Mouse (Mus musculus): Measurements from ENCODE around the gene Scn5a. TPM values are rescaled to one million over a fixed set of nuclear protein-coding genes. Genes with fewer than 3 reads are reported as not detected.

Gene Scn5a
- polyA plus RNA-seq, 1 experiment = 0.41 TPM

DNA sequence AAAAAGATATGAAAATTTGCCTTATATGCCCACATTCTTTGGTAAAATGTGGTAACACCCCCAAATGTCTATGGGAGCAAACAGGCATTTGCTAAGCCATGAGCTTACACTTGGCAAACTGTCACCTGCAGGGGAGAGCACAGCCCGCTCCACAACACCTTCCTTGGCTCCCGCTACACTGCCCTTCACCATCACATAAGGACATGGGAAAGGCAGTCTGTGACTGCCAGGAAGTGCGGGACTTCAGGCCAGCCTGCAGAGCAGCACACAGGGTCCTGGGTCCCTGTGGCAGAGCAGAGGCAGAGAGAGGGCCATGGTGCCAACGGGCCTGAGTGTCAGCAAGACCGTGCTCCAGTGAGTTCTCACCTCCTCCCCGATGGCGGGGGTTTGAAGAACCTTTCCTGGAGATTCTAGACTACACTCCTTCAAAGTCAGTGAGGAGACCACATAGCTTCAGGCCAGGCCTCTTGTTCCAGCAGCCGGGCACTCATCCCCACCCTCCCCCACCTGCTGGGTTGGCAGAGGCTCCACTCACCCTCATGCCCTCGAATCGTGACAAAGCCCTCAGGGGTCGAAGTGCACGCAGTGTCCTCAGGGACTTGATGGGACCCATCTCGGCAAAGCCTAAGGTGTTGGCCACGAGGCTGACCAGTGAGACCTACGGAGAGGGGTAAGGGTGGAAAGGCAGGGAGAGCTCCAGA, 81.1 kb downstream of the Scn5a start:
- no peaks in the 10 kb centered on the region for H3K4me1 ChIP-seq (ENCODE audit: control insufficient read depth, insufficient read depth, insufficient read length, low read length)
- WGBS = 82% methylated on average over 15 of the region's 15 CpGs

GRCm38 (mm10) chr9:119496960-119497359, 81.9 kb downstream of the Scn5a start:
- H3K36me3 ChIP-seq (ENCODE audit: control insufficient read depth, insufficient read depth, low read length) = no peaks in the 10 kb centered on the region
- TF ChIP-seq POLR2A (IDR thresholded peaks at IDR 0.05; ENCODE audit: low read depth, low read length) (no peak), CTCF (IDR thresholded peaks at IDR 0.05; ENCODE audit: extremely low read depth, insufficient read length, insufficient replicate concordance, low read depth, low read length) (no peak)
- no peaks in the 10 kb centered on the region for H3K27me3 ChIP-seq (ENCODE audit: control insufficient read depth, insufficient read depth, low read length)
- 64% methylated on average over 5 of the region's 5 CpGs for WGBS
- H3K4me3 ChIP-seq (ENCODE audit: low read depth, low read length) = no peak overlapping the region
- no peaks in the 10 kb centered on the region for H3K4me1 ChIP-seq (ENCODE audit: control insufficient read depth, insufficient read depth, insufficient read length, low read length)
- no peak overlapping the region for H3K27ac ChIP-seq (ENCODE audit: insufficient read depth, low read depth, low read length)

More for the DNA sequence above, 81.1 kb downstream of the Scn5a start:
- no peak for TF ChIP-seq CTCF (IDR thresholded peaks at IDR 0.05; ENCODE audit: extremely low read depth, insufficient read length, insufficient replicate concordance, low read depth, low read length)
- TF ChIP-seq POLR2A (IDR thresholded peaks at IDR 0.05; ENCODE audit: low read depth, low read length) = no peak
- Histone ChIP-seq H3K27me3 (ENCODE audit: control insufficient read depth, insufficient read depth, low read length) (no peaks in the 10 kb centered on the region), H3K36me3 (ENCODE audit: control insufficient read depth, insufficient read depth, low read length) (no peaks in the 10 kb centered on the region), H3K4me3 (ENCODE audit: low read depth, low read length) (no peak overlapping the region), H3K27ac (ENCODE audit: insufficient read depth, low read depth, low read length) (no peak overlapping the region)

- TF ChIP-seq POLR2A (IDR thresholded peaks at IDR 0.05; ENCODE audit: low read depth, low read length) (no peak), CTCF (IDR thresholded peaks at IDR 0.05; ENCODE audit: extremely low read depth, insufficient read length, insufficient replicate concordance, low read depth, low read length) (no peak)
- Histone ChIP-seq H3K4me3 (ENCODE audit: low read depth, low read length) (no peak overlapping the region), H3K36me3 (ENCODE audit: control insufficient read depth, insufficient read depth, low read length) (no peaks in the 10 kb centered on the region), H3K27ac (ENCODE audit: insufficient read depth, low read depth, low read length) (no peak overlapping the region), H3K27me3 (ENCODE audit: control insufficient read depth, insufficient read depth, low read length) (no peaks in the 10 kb centered on the region), H3K4me1 (ENCODE audit: control insufficient read depth, insufficient read depth, insufficient read length, low read length) (no peaks in the 10 kb centered on the region)
- WGBS = 78% methylated on average over 9 of the region's 9 CpGs
Measured at GRCm38 (mm10) chr9:119496354-119496753, 82.5 kb downstream of the Scn5a start.

- Histone ChIP-seq H3K36me3 (ENCODE audit: control insufficient read depth, insufficient read depth, low read length) (no peaks in the 10 kb centered on the region), H3K4me3 (ENCODE audit: low read depth, low read length) (no peak overlapping the region), H3K4me1 (ENCODE audit: control insufficient read depth, insufficient read depth, insufficient read length, low read length) (no peaks in the 10 kb centered on the region), H3K27me3 (ENCODE audit: control insufficient read depth, insufficient read depth, low read length) (no peaks in the 10 kb centered on the region), H3K27ac (ENCODE audit: insufficient read depth, low read depth, low read length) (no peak overlapping the region)
- WGBS = 84% methylated on average over 13 of the region's 13 CpGs
- TF ChIP-seq CTCF (IDR thresholded peaks at IDR 0.05; ENCODE audit: extremely low read depth, insufficient read length, insufficient replicate concordance, low read depth, low read length) (no peak), POLR2A (IDR thresholded peaks at IDR 0.05; ENCODE audit: low read depth, low read length) (no peak)
Measured at GRCm38 (mm10) chr9:119484868-119485267, 93.9 kb downstream of the Scn5a start.

DNA sequence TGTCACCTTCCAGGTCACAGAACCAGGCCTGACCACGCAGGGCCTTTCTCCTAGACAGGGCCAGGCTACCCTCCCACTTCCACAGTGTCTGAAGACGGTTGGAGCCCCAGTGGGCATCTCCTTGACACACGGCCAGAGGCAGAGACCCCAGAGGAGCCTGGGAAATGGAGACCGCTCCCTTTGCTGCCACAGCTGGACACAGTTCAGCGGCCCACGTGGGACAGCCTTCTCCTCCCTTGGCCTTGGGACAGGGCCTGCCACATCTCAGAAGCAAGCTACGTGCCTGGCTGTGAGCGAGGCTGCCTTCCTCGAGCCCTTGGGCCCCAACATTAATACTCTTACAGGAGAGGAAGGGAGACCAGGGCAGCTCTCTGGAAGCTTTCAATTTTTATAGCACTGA, 94.4 kb downstream of the Scn5a start:
- Histone ChIP-seq H3K4me1 (ENCODE audit: control insufficient read depth, insufficient read depth, insufficient read length, low read length) (no peaks in the 10 kb centered on the region), H3K27me3 (ENCODE audit: control insufficient read depth, insufficient read depth, low read length) (no peaks in the 10 kb centered on the region), H3K4me3 (ENCODE audit: low read depth, low read length) (no peak overlapping the region), H3K27ac (ENCODE audit: insufficient read depth, low read depth, low read length) (no peak overlapping the region), H3K36me3 (ENCODE audit: control insufficient read depth, insufficient read depth, low read length) (no peaks in the 10 kb centered on the region)
- TF ChIP-seq CTCF (IDR thresholded peaks at IDR 0.05; ENCODE audit: extremely low read depth, insufficient read length, insufficient replicate concordance, low read depth, low read length) = no peak
- TF ChIP-seq POLR2A (IDR thresholded peaks at IDR 0.05; ENCODE audit: low read depth, low read length) = no peak
- 70% methylated on average over 9 of the region's 9 CpGs for WGBS

GRCm38 (mm10) chr9:119483554-119484353, 95.1 kb downstream of the Scn5a start:
- WGBS = 49% methylated on average over 23 of the region's 23 CpGs

GRCm38 (mm10) chr9:119481612-119482011, 97.2 kb downstream of the Scn5a start:
- Histone ChIP-seq H3K27me3 (ENCODE audit: control insufficient read depth, insufficient read depth, low read length) (no peaks in the 10 kb centered on the region), H3K4me3 (ENCODE audit: low read depth, low read length) (no peak overlapping the region)
- WGBS = 78% methylated on average over 4 of the region's 4 CpGs

More at GRCm38 (mm10) chr9:119483554-119484353, 95.1 kb downstream of the Scn5a start:
- TF ChIP-seq CTCF (IDR thresholded peaks at IDR 0.05; ENCODE audit: extremely low read depth, insufficient read length, insufficient replicate concordance, low read depth, low read length) (no peak), POLR2A (IDR thresholded peaks at IDR 0.05; ENCODE audit: low read depth, low read length) (no peak)
- Histone ChIP-seq H3K27me3 (ENCODE audit: control insufficient read depth, insufficient read depth, low read length) (no peaks in the 10 kb centered on the region), H3K4me3 (ENCODE audit: low read depth, low read length) (no peak overlapping the region), H3K36me3 (ENCODE audit: control insufficient read depth, insufficient read depth, low read length) (no peaks in the 10 kb centered on the region), H3K27ac (ENCODE audit: insufficient read depth, low read depth, low read length) (no peak overlapping the region), H3K4me1 (ENCODE audit: control insufficient read depth, insufficient read depth, insufficient read length, low read length) (no peaks in the 10 kb centered on the region)

More at GRCm38 (mm10) chr9:119481612-119482011, 97.2 kb downstream of the Scn5a start:
- Histone ChIP-seq H3K36me3 (ENCODE audit: control insufficient read depth, insufficient read depth, low read length) (no peaks in the 10 kb centered on the region), H3K4me1 (ENCODE audit: control insufficient read depth, insufficient read depth, insufficient read length, low read length) (no peaks in the 10 kb centered on the region), H3K27ac (ENCODE audit: insufficient read depth, low read depth, low read length) (no peak overlapping the region)
- TF ChIP-seq POLR2A (IDR thresholded peaks at IDR 0.05; ENCODE audit: low read depth, low read length) (no peak), CTCF (IDR thresholded peaks at IDR 0.05; ENCODE audit: extremely low read depth, insufficient read length, insufficient replicate concordance, low read depth, low read length) (no peak)
